Comparison of ENCODE assay signal across 38 mouse cellular contexts in genomic region chr1:156345633-156346032, GRCm38 (mm10). TPM values are rescaled to one million over a fixed set of nuclear protein-coding genes. Genes with fewer than 3 reads are reported as not detected.
"Had no signal": no experiment of that assay in that cellular context is flagged by ENCODE, and none has a peak within 500 bp of the region (broad histone marks: within the 10 kb centered on the region; RNA-seq: fewer than 3 reads in every experiment).

No protein-coding gene starts in this region.

- ATAC-seq: liver, embryonic 12.5 days; liver, postnatal 0 days; lung, postnatal 0 days; midbrain, embryonic 13.5 days; midbrain, embryonic 15.5 days; midbrain, embryonic 16.5 days had no signal

- H3K4me2 ChIP-seq: limb, embryonic 12.5 days; limb, embryonic 13.5 days; limb, embryonic 15.5 days; liver, embryonic 11.5 days; liver, embryonic 12.5 days; liver, embryonic 13.5 days; liver, embryonic 15.5 days; lung, embryonic 14.5 days; lung, embryonic 15.5 days; midbrain, embryonic 12.5 days; midbrain, embryonic 13.5 days; midbrain, embryonic 15.5 days had no signal

- H3K36me3 ChIP-seq: limb, embryonic 10.5 days; limb, embryonic 12.5 days; limb, embryonic 13.5 days; limb, embryonic 15.5 days; liver, embryonic 12.5 days; liver, embryonic 13.5 days; liver, embryonic 15.5 days; lung, embryonic 15.5 days; midbrain, embryonic 10.5 days; midbrain, embryonic 12.5 days; midbrain, embryonic 13.5 days; midbrain, embryonic 15.5 days had no signal

- H3K27ac ChIP-seq: left cerebral cortex, adult 2 months; limb, embryonic 10.5 days; limb, embryonic 12.5 days; limb, embryonic 13.5 days; limb, embryonic 15.5 days; liver, embryonic 12.5 days; liver, embryonic 13.5 days; liver, embryonic 14.5 days; liver, embryonic 15.5 days; lung, embryonic 15.5 days; macrophage; midbrain, embryonic 10.5 days; midbrain, embryonic 12.5 days; midbrain, embryonic 13.5 days; midbrain, embryonic 15.5 days had no signal

- H3K9ac ChIP-seq: limb, embryonic 12.5 days; limb, embryonic 13.5 days; limb, embryonic 15.5 days; liver, embryonic 12.5 days; liver, embryonic 13.5 days; liver, embryonic 14.5 days; liver, embryonic 15.5 days; liver, postnatal 0 days; lung, embryonic 14.5 days; lung, embryonic 15.5 days; midbrain, embryonic 12.5 days; midbrain, embryonic 13.5 days; midbrain, embryonic 15.5 days had no signal

- DNase-seq: left cerebral cortex, postnatal 4 days; liver; liver, embryonic 13.5 days; liver, postnatal 0 days; lung, adult 18-20 months; lung, adult 2 months; lung, embryonic 14.5 days; lung, postnatal 10 days; lung, postnatal 14 days; lung, postnatal 36 days; lung, postnatal 4 days; midbrain, embryonic 14.5 days had no signal

- H3K4me3 ChIP-seq: left cerebral cortex, adult 2 months; limb, embryonic 10.5 days; limb, embryonic 12.5 days; limb, embryonic 13.5 days; limb, embryonic 15.5 days; liver, embryonic 12.5 days; liver, embryonic 13.5 days; liver, embryonic 15.5 days; lung, embryonic 15.5 days; megakaryocyte, embryonic 14.5 days; midbrain, embryonic 10.5 days; midbrain, embryonic 12.5 days; midbrain, embryonic 13.5 days; midbrain, embryonic 15.5 days had no signal

- H3K9me3 ChIP-seq: limb, embryonic 10.5 days; limb, embryonic 12.5 days; limb, embryonic 13.5 days; limb, embryonic 15.5 days; liver, embryonic 12.5 days; liver, embryonic 13.5 days; liver, embryonic 15.5 days; lung, embryonic 15.5 days; midbrain, embryonic 10.5 days; midbrain, embryonic 12.5 days; midbrain, embryonic 13.5 days; midbrain, embryonic 15.5 days had no signal

- H3K27me3 ChIP-seq: limb, embryonic 12.5 days; limb, embryonic 13.5 days; limb, embryonic 15.5 days; liver, embryonic 12.5 days; liver, embryonic 13.5 days; liver, embryonic 15.5 days; lung, embryonic 15.5 days; midbrain, embryonic 12.5 days; midbrain, embryonic 13.5 days; midbrain, embryonic 15.5 days had no signal

- H3K4me1 ChIP-seq: limb, embryonic 10.5 days; limb, embryonic 12.5 days; limb, embryonic 13.5 days; limb, embryonic 15.5 days; liver, embryonic 12.5 days; liver, embryonic 13.5 days; liver, embryonic 15.5 days; lung, embryonic 15.5 days; midbrain, embryonic 10.5 days; midbrain, embryonic 12.5 days; midbrain, embryonic 13.5 days; midbrain, embryonic 15.5 days had no signal

RNA-seq across cellular contexts. Expression of gene Nphs2, which starts 35.1 kb away (rescaled TPM):
- total RNA-seq: liver, adult 2 months; megakaryocyte progenitor cell, adult 5-6 weeks; megakaryocyte, adult 5-6 weeks; megakaryocyte-erythroid progenitor cell, adult 5-6 weeks; monocyte, adult 5-6 weeks had no signal
- polyA plus RNA-seq: limb, embryonic 10.5 days; limb, embryonic 12.5 days; limb, embryonic 13.5 days; liver, adult 2 months; liver, embryonic 11.5 days; liver, embryonic 12.5 days; liver, embryonic 13.5 days; liver, embryonic 15.5 days; liver, embryonic 16.5 days; liver, postnatal 0 days; lung, embryonic 14.5 days; lung, embryonic 15.5 days; macrophage; midbrain, embryonic 10.5 days; neural tube, embryonic 11.5 days had no signal

RNA-seq across cellular contexts. Expression of gene Tdrd5, which starts 42.2 kb away (rescaled TPM):
- total RNA-seq: liver, adult 2 months; megakaryocyte, adult 5-6 weeks; megakaryocyte-erythroid progenitor cell, adult 5-6 weeks had no signal
- polyA plus RNA-seq: limb, embryonic 10.5 days; limb, embryonic 11.5 days; liver, adult 2 months; liver, postnatal 0 days; macrophage; neural tube, embryonic 11.5 days had no signal
